Mouse (Mus musculus): ENCODE measurements at regions not wholly inside any gene's neighbourhood (a gene's known extent, or its start where the extent isn't known, plus 50 kb on each side); places are given as distances from the start of the nearest gene placed in this dataset.

GRCm38 (mm10) chr7:136159136-136159535 is 443.0 kb upstream of the Mki67 start:
- Histone ChIP-seq H3K4me2 (ENCODE audit: low read depth, low read length) (no peak overlapping the region), H3K4me3 (ENCODE audit: low read depth, low read length) (no peak overlapping the region), H3K4me1 (ENCODE audit: control insufficient read depth, insufficient read depth, low read length) (no peaks in the 10 kb centered on the region), H3K27ac (replicated peaks; ENCODE audit: low read depth, low read length) (no peak overlapping the region), H3K9me3 (ENCODE audit: control insufficient read depth, low read length) (no peaks in the 10 kb centered on the region), H3K36me3 (ENCODE audit: control insufficient read depth, insufficient read depth, low read length) (no peaks in the 10 kb centered on the region), H3K9ac (ENCODE audit: low read depth, low read length) (no peak overlapping the region), H3K27me3 (replicated peaks; ENCODE audit: control insufficient read depth, insufficient read depth, low read length) (no peaks in the 10 kb centered on the region)
- WGBS: 7% methylated on average over 4 of the region's 4 CpGs
- DNase-seq (ENCODE audit: low spot score) (no peak), ATAC-seq (ENCODE audit: low read depth) (no peak)

- no peak overlapping the region for H3K4me3 ChIP-seq (ENCODE audit: low read depth, low read length)
- no peak overlapping the region for H3K4me2 ChIP-seq (ENCODE audit: low read depth, low read length)
- DNase-seq (ENCODE audit: low spot score) (peak; percentile 44), ATAC-seq (ENCODE audit: low read depth) (no peak)
- no peaks in the 10 kb centered on the region for H3K36me3 ChIP-seq (ENCODE audit: control insufficient read depth, insufficient read depth, low read length)
- no peaks in the 10 kb centered on the region for H3K27me3 ChIP-seq (replicated peaks; ENCODE audit: control insufficient read depth, insufficient read depth, low read length)
- WGBS: 60% methylated on average over 2 of the region's 2 CpGs
- H3K9me3 ChIP-seq (ENCODE audit: control insufficient read depth, low read length): no peaks in the 10 kb centered on the region
- no peaks in the 10 kb centered on the region for H3K4me1 ChIP-seq (ENCODE audit: control insufficient read depth, insufficient read depth, low read length)
- H3K9ac ChIP-seq (ENCODE audit: low read depth, low read length): no peak overlapping the region
- H3K27ac ChIP-seq (replicated peaks; ENCODE audit: low read depth, low read length): no peak overlapping the region
These were observed 445.4 kb upstream of the Mki67 start for GRCm38 (mm10) chr7:136161526-136161925.

GRCm38 (mm10) chr7:136164834-136165233 is 448.7 kb upstream of the Mki67 start:
- no peak for DNase-seq (ENCODE audit: low spot score)
- Histone ChIP-seq H3K9ac (ENCODE audit: low read depth, low read length) (no peak overlapping the region), H3K36me3 (ENCODE audit: control insufficient read depth, insufficient read depth, low read length) (no peaks in the 10 kb centered on the region), H3K4me2 (ENCODE audit: low read depth, low read length) (no peak overlapping the region), H3K27me3 (replicated peaks; ENCODE audit: control insufficient read depth, insufficient read depth, low read length) (no peaks in the 10 kb centered on the region), H3K9me3 (ENCODE audit: control insufficient read depth, low read length) (no peaks in the 10 kb centered on the region), H3K4me1 (ENCODE audit: control insufficient read depth, insufficient read depth, low read length) (no peaks in the 10 kb centered on the region), H3K4me3 (ENCODE audit: low read depth, low read length) (no peak overlapping the region), H3K27ac (replicated peaks; ENCODE audit: low read depth, low read length) (no peak overlapping the region)
- 69% methylated on average over 5 of the region's 5 CpGs for WGBS
- no peak for ATAC-seq (ENCODE audit: low read depth)

GRCm38 (mm10) chr7:136169261-136169660 is 453.1 kb upstream of the Mki67 start:
- DNase-seq (ENCODE audit: low spot score) (no peak), ATAC-seq (ENCODE audit: low read depth) (no peak)
- Histone ChIP-seq H3K9ac (ENCODE audit: low read depth, low read length) (no peak overlapping the region), H3K27ac (replicated peaks; ENCODE audit: low read depth, low read length) (no peak overlapping the region), H3K27me3 (replicated peaks; ENCODE audit: control insufficient read depth, insufficient read depth, low read length) (no peaks in the 10 kb centered on the region), H3K4me2 (ENCODE audit: low read depth, low read length) (no peak overlapping the region), H3K9me3 (ENCODE audit: control insufficient read depth, low read length) (no peaks in the 10 kb centered on the region), H3K4me3 (ENCODE audit: low read depth, low read length) (no peak overlapping the region), H3K4me1 (ENCODE audit: control insufficient read depth, insufficient read depth, low read length) (no peaks in the 10 kb centered on the region), H3K36me3 (ENCODE audit: control insufficient read depth, insufficient read depth, low read length) (no peaks in the 10 kb centered on the region)
- WGBS: 72% methylated on average over 4 of the region's 4 CpGs

GRCm38 (mm10) chr7:136176373-136176772 is 460.2 kb upstream of the Mki67 start:
- Histone ChIP-seq H3K4me1 (ENCODE audit: control insufficient read depth, insufficient read depth, low read length) (peaks cover 12% of the 10 kb centered on the region; the same call in 1 of the 2 replicates), H3K4me3 (ENCODE audit: low read depth, low read length) (no peak overlapping the region), H3K9me3 (ENCODE audit: control insufficient read depth, low read length) (0 out of 2 replicates have a peak, but pooled peaks cover 6% of the 10 kb centered on the region), H3K27me3 (replicated peaks; ENCODE audit: control insufficient read depth, insufficient read depth, low read length) (no peaks in the 10 kb centered on the region), H3K4me2 (ENCODE audit: low read depth, low read length) (no peak overlapping the region), H3K36me3 (ENCODE audit: control insufficient read depth, insufficient read depth, low read length) (no peaks in the 10 kb centered on the region), H3K27ac (replicated peaks; ENCODE audit: low read depth, low read length) (no peak overlapping the region), H3K9ac (ENCODE audit: low read depth, low read length) (no peak overlapping the region)
- ATAC-seq (ENCODE audit: low read depth): no peak
- no peak for DNase-seq (ENCODE audit: low spot score)

- H3K27me3 ChIP-seq (replicated peaks; ENCODE audit: control insufficient read depth, insufficient read depth, low read length): no peaks in the 10 kb centered on the region
- no peak overlapping the region for H3K9ac ChIP-seq (ENCODE audit: low read depth, low read length)
- H3K9me3 ChIP-seq (ENCODE audit: control insufficient read depth, low read length): 0 out of 2 replicates have a peak, but pooled peaks cover 6% of the 10 kb centered on the region
- 51% methylated on average over 6 of the region's 6 CpGs for WGBS
- H3K4me2 ChIP-seq (ENCODE audit: low read depth, low read length): peak overlapping the region; percentile 21; the same call in 1 of the 2 replicates
- no peak for ATAC-seq (ENCODE audit: low read depth)
- no peak for DNase-seq (ENCODE audit: low spot score)
- no peak overlapping the region for H3K27ac ChIP-seq (replicated peaks; ENCODE audit: low read depth, low read length)
- H3K4me1 ChIP-seq (ENCODE audit: control insufficient read depth, insufficient read depth, low read length): peaks cover 17% of the 10 kb centered on the region; the same call in 1 of the 2 replicates
- no peaks in the 10 kb centered on the region for H3K36me3 ChIP-seq (ENCODE audit: control insufficient read depth, insufficient read depth, low read length)
- no peak overlapping the region for H3K4me3 ChIP-seq (ENCODE audit: low read depth, low read length)
These were observed 464.8 kb upstream of the Mki67 start for GRCm38 (mm10) chr7:136180996-136181395.

- Histone ChIP-seq H3K9ac (ENCODE audit: low read depth, low read length) (no peak overlapping the region), H3K4me1 (ENCODE audit: control insufficient read depth, insufficient read depth, low read length) (peaks cover 17% of the 10 kb centered on the region; the same call in 1 of the 2 replicates), H3K4me2 (ENCODE audit: low read depth, low read length) (no peak overlapping the region), H3K9me3 (ENCODE audit: control insufficient read depth, low read length) (0 out of 2 replicates have a peak, but pooled peaks cover 6% of the 10 kb centered on the region), H3K27ac (replicated peaks; ENCODE audit: low read depth, low read length) (no peak overlapping the region), H3K27me3 (replicated peaks; ENCODE audit: control insufficient read depth, insufficient read depth, low read length) (no peaks in the 10 kb centered on the region), H3K4me3 (ENCODE audit: low read depth, low read length) (no peak overlapping the region), H3K36me3 (ENCODE audit: control insufficient read depth, insufficient read depth, low read length) (no peaks in the 10 kb centered on the region)
- WGBS: 36% methylated on average over 5 of the region's 5 CpGs
- ATAC-seq (ENCODE audit: low read depth) (no peak), DNase-seq (ENCODE audit: low spot score) (peak; percentile 83)
These were observed 465.9 kb upstream of the Mki67 start for GRCm38 (mm10) chr7:136182101-136182500.

GRCm38 (mm10) chr7:136196424-136197160 is 480.4 kb upstream of the Mki67 start:
- DNase-seq (ENCODE audit: low spot score) (no peak), ATAC-seq (ENCODE audit: low read depth) (no peak)
- Histone ChIP-seq H3K4me1 (ENCODE audit: control insufficient read depth, insufficient read depth, low read length) (no peaks in the 10 kb centered on the region), H3K4me2 (ENCODE audit: low read depth, low read length) (no peak overlapping the region), H3K36me3 (ENCODE audit: control insufficient read depth, insufficient read depth, low read length) (no peaks in the 10 kb centered on the region), H3K9ac (ENCODE audit: low read depth, low read length) (no peak overlapping the region), H3K4me3 (ENCODE audit: low read depth, low read length) (no peak overlapping the region), H3K9me3 (ENCODE audit: control insufficient read depth, low read length) (no peaks in the 10 kb centered on the region), H3K27ac (replicated peaks; ENCODE audit: low read depth, low read length) (no peak overlapping the region), H3K27me3 (replicated peaks; ENCODE audit: control insufficient read depth, insufficient read depth, low read length) (no peaks in the 10 kb centered on the region)
- 87% methylated on average over 17 of the region's 17 CpGs for WGBS

- ATAC-seq (ENCODE audit: low read depth) (no peak), DNase-seq (ENCODE audit: low spot score) (no peak)
- Histone ChIP-seq H3K27me3 (replicated peaks; ENCODE audit: control insufficient read depth, insufficient read depth, low read length) (no peaks in the 10 kb centered on the region), H3K4me3 (ENCODE audit: low read depth, low read length) (no peak overlapping the region), H3K36me3 (ENCODE audit: control insufficient read depth, insufficient read depth, low read length) (no peaks in the 10 kb centered on the region), H3K4me2 (ENCODE audit: low read depth, low read length) (no peak overlapping the region), H3K9me3 (ENCODE audit: control insufficient read depth, low read length) (0 out of 2 replicates have a peak, but pooled peaks cover 8% of the 10 kb centered on the region), H3K27ac (replicated peaks; ENCODE audit: low read depth, low read length) (no peak overlapping the region), H3K4me1 (ENCODE audit: control insufficient read depth, insufficient read depth, low read length) (peaks cover 22% of the 10 kb centered on the region), H3K9ac (ENCODE audit: low read depth, low read length) (no peak overlapping the region)
- 75% methylated on average over 12 of the region's 12 CpGs for WGBS
These were observed 492.7 kb upstream of the Mki67 start for GRCm38 (mm10) chr7:136208879-136209278.
